Mouse (Mus musculus) urinary bladder, postnatal 10 days (tissue): ENCODE results near the gene Xkr8.
"Not testable (repeated sequence)": the region's sequence is repeated elsewhere in the genome, so short reads cannot be mapped to it uniquely, and the experiment has no call there.

Source experiments
- DNase-seq: peaks from one replicate; pipeline ENCODE4 v3.0.0; 2022; ENCODE audit warnings: low spot score

Gene Xkr8

GRCm38 (mm10) chr4:132737154-132737553 is 4.8 kb upstream of the Xkr8 start:
- not testable (repeated sequence) for DNase-seq

GRCm38 (mm10) chr4:132735894-132736293 is 3.5 kb upstream of the Xkr8 start:
- no peak for DNase-seq

- no peak for DNase-seq
Observed at GRCm38 (mm10) chr4:132735389-132735788, 3.0 kb upstream of the Xkr8 start.

- DNase-seq = no peak
Observed at GRCm38 (mm10) chr4:132734766-132735165, 2.4 kb upstream of the Xkr8 start.

GRCm38 (mm10) chr4:132733071-132733770 is 875 bp upstream of the Xkr8 start:
- DNase-seq = no peak

- DNase-seq = no peak
Observed at GRCm38 (mm10) chr4:132731616-132732015, 730 bp downstream of the Xkr8 start.

GRCm38 (mm10) chr4:132728233-132728632 is 4.1 kb downstream of the Xkr8 start:
- no peak for DNase-seq

- DNase-seq = no peak
Observed at GRCm38 (mm10) chr4:132718251-132718650, 14.1 kb downstream of the Xkr8 start.

- no peak for DNase-seq
Observed at GRCm38 (mm10) chr4:132713181-132713580, 19.2 kb downstream of the Xkr8 start.

GRCm38 (mm10) chr4:132706885-132707284 is 25.5 kb downstream of the Xkr8 start:
- DNase-seq = no peak

- no peak for DNase-seq
Observed at GRCm38 (mm10) chr4:132702076-132702475, 30.3 kb downstream of the Xkr8 start.

- DNase-seq = no peak
Observed at GRCm38 (mm10) chr4:132693366-132693765, 39.0 kb downstream of the Xkr8 start.

GRCm38 (mm10) chr4:132689634-132690033 is 42.7 kb downstream of the Xkr8 start:
- DNase-seq = no peak

- DNase-seq = no peak
Observed at GRCm38 (mm10) chr4:132676771-132677539, 55.4 kb downstream of the Xkr8 start.
